Mouse (Mus musculus) gastrocnemius, postnatal 36 days (tissue): Measurements from ENCODE around the gene Zfp518a. TPM values are rescaled to one million over a fixed set of nuclear protein-coding genes. Genes with fewer than 3 reads are reported as not detected.
A peak's percentile ranks its signal among the peaks of the same experiment; 100 is the strongest.

Experiments used
- DNase-seq, 2 experiments: peaks; one replicate each; pipeline ENCODE4 v3.0.0; 2022
- intact Hi-C: fragments of 180-260 bp; cut with DNase I; formaldehyde crosslinking; loops from one replicate; pipeline ENCODE4 v1.15.1; 2025
- long read RNA-seq, 2 experiments: library from polyadenylated mRNA; stranded (forward); transcript quantifications; one replicate each; pipeline ENCODE4 v2.0.0; 2021
- total RNA-seq, 2 experiments: library from RNA; stranded (reverse); gene quantifications; 2 replicates each; pipeline ENCODE4 v1.2.3; 2021

Gene Zfp518a
- total RNA-seq = 1 to 10 TPM; 2.5 to 4.5 TPM
- long read RNA-seq, experiment 1 = 0 reads
- long read RNA-seq, experiment 2, partial matches to known transcripts = 0 of 1 reads
- long read RNA-seq, experiment 2, other reads (novel, unspliced or antisense) = 1 of 1 reads

DNA sequence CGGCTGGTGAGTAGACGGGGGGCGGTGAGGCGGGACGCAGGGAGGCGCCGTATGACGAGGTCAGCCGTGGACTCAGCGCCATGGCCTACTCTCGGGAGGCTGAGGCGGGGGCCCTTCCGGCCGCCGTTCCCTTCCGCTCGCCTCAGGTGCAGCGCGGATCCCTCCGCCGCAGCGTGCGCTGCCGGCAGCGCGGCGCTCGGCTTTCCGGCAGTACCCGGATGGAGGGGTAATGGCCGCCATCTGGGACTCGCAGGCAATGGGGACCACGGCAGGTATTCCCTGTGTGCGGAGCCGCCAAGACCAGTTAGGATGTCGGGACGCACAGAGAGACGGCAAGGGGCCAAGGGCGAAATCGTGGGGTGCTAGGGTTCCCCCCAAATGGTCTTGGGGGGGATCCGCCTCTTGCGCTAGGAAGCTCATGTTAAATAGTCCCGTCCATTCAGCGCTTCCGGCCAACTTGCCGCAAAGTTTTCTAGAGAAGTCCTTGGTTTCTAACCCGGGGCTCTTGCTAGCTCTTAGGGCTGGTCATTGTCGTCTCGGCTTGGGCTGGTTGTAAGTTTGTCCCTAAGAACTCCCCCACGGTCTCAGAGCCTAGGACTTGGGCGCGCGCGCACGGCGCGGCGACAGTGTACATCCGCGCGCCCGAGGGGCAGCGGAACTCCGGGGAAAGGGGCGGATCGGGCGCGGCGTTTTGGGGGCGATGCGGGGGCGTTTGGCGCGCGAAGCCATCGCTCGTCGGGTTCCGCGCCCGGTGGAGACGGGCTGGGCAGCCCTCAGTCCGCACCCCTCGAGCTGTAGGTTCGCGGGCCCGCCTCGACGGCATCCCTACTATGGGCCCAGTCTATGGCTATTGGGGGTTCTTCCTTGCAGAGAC is at the start of gene Zfp518a:
TSS of gene Zfp518a (plus strand) at position 187 of the 874 bp plus-strand sequence.
- intact Hi-C loops = loop anchor here (2.0 kb wide), 1 partner anchor 22 kb away; no protein-coding TSS in a partner anchor
- DNase-seq = peak; percentile 72 to 94

DNA sequence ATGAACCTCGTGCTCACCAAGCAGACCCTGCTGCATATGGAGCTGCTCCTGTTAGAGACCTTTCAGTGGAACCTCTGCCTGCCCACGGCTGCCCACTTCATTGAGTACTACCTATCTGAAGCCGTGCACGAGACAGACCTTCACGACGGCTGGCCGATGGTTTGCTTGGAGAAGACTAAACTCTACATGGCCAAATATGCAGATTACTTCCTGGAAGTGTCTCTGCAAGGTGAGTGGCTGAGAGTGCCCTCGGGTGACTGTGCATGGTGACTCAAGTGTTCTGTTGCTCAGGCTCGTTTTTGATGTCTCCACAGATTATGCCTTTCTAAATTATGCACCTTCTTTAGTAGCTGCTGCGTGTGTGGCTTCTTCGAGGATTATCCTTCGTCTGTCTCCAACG is 49.8 kb upstream of the Zfp518a start:
- no peak for DNase-seq
- intact Hi-C loops = no loop called here

DNA sequence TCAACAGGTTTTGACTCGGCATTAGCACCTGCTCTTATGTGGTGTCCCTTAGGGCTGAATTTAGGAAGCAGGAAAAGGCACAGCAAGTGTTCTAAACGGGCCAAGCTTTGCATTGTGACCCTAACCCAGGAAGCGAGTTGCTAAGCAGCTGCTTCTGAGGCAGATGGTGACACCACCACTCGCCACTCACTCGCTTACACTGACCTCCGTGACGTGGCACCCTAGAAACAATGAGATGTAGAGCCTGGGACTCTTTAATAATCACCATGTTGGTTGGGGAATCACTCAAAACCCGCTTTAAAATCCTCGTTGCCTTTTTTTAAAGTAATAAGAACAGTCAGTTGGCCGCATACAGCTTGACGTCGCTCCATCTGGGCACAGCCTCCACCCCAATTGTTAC is 45.1 kb upstream of the Zfp518a start:
- no peak for DNase-seq
- intact Hi-C loops = no loop called here

- intact Hi-C loops = no loop called here
- no peak for DNase-seq
Observed at GRCm38 (mm10) chr19:40859555-40859954, 35.0 kb upstream of the Zfp518a start.

GRCm38 (mm10) chr19:40868284-40868683 is 26.2 kb upstream of the Zfp518a start:
- intact Hi-C loops = no loop called here
- DNase-seq = no peak

DNA sequence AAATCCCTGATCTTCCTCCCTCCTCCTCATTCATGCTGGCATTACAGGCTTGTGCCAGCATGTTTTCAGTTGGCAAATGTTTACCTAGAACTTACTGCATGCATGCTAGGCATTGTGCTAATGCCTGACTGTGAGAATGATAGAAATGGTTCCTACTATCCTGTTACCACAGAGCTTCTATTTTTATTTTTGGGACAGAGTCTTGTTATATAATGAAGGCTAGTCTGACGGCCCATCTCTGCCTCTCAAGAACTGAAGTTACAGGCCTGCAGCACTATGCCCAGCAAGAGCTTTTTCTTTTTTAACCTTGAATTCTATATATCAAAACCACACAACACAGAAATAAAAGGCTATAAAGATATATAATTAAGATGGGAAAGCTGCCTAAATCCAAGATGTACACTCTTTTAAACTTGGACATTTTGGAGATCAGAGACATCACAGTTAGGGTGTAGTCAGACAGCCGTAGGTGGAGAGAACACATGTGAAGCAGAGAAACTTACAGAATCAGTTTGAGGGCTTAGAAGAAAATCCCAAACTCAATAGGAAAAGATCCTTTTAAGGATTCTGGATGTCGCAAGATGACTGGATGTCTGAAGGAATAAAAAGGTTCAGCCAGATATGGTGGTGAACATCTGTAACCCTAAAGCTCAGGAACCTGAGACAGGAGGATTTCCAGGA is 24.9 kb upstream of the Zfp518a start:
- DNase-seq = no peak
- intact Hi-C loops = no loop called here

GRCm38 (mm10) chr19:40872955-40873665 is 21.4 kb upstream of the Zfp518a start:
- intact Hi-C loops = loop anchor here (2.0 kb wide), 1 partner anchor 22 kb away; the partner anchor contains the start of gene Zfp518a

DNA sequence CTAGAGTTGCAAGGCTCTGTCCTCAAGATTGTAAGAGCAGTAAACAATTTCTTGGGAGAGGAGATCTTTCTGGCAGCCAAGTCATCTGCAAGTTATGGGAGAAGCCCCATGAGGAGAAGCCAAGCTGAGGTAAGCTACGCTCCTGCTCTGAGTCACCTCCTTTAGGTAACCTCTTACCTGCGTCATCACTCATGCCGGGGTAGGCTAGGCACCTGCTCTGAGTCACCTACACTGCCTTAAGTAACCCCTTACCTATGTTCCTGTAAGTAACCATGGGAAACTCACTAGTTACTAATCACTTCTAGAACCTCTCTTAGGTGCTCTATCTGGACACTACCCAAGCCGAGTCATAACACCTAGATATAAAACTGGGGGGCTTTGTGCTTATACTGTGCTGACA is 12.8 kb upstream of the Zfp518a start:
- intact Hi-C loops = no loop called here

More at GRCm38 (mm10) chr19:40872955-40873665, 21.4 kb upstream of the Zfp518a start:
- DNase-seq = peak; percentile 76

GRCm38 (mm10) chr19:40888887-40889286 is 5.6 kb upstream of the Zfp518a start:
- DNase-seq = no peak
- intact Hi-C loops = no loop called here

More for the DNA sequence above, 12.8 kb upstream of the Zfp518a start:
- DNase-seq = no peak

GRCm38 (mm10) chr19:40894071-40894506 is 416 bp upstream of the Zfp518a start:
- no peak for DNase-seq
- intact Hi-C loops = loop anchor here (2.0 kb wide), 1 partner anchor 21 kb away; no protein-coding TSS in a partner anchor

- intact Hi-C loops = loop anchor here (2.0 kb wide), 1 partner anchor 23 kb away; no protein-coding TSS in a partner anchor
Observed at GRCm38 (mm10) chr19:40895393-40895703, 843 bp downstream of the Zfp518a start.

DNA sequence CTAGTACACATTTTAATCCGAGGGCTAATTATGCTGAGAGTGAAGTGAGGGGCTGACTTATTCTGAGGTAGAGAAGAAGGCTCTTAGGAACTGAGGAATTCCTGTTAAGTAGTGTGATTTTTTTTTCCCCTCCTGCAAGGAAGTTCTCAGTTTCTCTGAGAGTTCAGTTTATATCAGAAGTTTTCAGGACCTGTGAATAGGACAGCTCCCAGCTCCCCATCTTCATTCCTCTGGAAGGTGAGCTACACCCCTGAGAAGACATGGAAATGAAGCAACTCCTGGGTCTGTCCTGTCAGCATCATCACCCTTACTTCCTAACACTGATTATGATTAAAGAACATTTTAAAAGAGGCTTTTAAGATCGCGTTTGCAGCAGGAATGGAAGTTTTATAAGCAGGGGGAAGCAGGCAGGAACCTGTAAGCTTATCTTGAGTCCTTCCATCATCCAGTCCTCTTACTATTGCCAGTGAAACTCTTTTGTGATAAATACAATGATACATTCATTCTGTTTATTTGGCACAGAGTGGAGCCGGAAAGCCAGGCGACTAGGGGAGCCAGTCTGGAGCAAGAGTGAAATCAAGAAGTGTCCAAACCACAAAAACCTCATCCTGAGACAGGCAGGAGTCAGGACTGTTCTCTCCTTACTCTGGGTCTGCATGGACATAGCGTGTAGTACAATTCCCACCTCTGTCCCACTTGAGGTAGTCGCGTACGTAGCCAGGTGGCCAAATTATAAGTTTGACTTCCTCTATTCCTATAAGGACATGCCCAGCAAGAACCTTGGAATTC is 37.3 kb downstream of the Zfp518a start:
- intact Hi-C loops = no loop called here
- no peak for DNase-seq

More at GRCm38 (mm10) chr19:40895393-40895703, 843 bp downstream of the Zfp518a start:
- DNase-seq = no peak

GRCm38 (mm10) chr19:40935376-40935775 is 40.9 kb downstream of the Zfp518a start:
- no peak for DNase-seq
- intact Hi-C loops = no loop called here

DNA sequence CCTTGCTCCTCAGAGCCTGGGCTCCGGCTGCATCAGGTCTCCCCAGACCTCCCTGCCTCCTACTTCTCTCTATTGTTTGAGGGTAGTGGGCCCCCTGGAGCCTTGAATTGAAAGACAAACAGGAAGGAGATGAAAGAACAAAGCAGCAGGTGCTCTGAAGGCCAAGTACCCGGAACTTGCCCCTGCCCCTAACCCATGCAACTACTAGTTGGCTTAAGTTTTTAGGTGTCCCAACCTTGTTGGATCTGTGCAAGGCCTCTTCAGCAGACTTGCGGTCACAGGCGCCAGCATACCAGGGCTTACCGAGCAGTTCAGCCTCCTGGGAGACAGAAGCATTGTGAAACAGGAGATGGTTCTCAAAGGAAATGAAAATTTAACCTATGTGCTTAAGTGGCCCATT is 41.5 kb downstream of the Zfp518a start:
- DNase-seq = no peak
- intact Hi-C loops = no loop called here

GRCm38 (mm10) chr19:40943552-40943951 is 49.0 kb downstream of the Zfp518a start:
- intact Hi-C loops = no loop called here
- DNase-seq = no peak

DNA sequence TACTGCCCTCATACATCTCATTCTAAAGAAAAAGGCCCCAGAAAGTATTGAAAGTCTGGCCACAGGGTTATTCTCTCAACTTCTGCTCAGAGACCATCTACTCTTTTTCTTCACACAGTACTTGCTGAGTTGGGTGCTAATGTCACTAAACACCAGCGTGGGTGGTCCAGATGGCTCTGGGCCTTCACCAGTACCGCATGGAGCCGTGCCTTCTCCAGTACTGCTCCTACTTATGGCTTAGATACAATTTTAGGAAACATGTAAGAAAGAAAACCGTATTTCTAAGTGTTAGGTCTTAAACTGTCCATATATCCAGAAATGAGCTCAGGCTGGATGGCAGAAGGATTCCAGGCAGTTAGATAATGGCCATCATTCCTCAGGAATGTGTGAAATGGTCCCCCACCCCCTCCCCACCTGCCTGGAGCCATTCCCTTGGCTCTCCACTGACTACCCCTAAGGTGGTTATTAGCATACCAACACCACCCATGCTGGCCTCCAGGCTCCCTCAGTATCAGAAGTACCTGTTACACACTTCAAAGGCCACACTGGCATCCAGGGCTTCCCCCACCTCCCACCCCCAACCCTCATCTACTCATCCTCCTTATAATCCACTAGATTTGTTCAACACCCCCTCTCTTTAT is 52.6 kb downstream of the Zfp518a start:
- intact Hi-C loops = no loop called here

GRCm38 (mm10) chr19:40958981-40959380 is 64.5 kb downstream of the Zfp518a start:
- intact Hi-C loops = no loop called here
- no peak for DNase-seq

More for the DNA sequence above, 52.6 kb downstream of the Zfp518a start:
- DNase-seq = no peak

- peak; percentile 18 to 21 for DNase-seq
- intact Hi-C loops = loop anchor here (1.0 kb wide), 1 partner anchor 53 kb away; no protein-coding TSS in a partner anchor
Observed at GRCm38 (mm10) chr19:40962988-40963387, 68.5 kb downstream of the Zfp518a start.

DNA sequence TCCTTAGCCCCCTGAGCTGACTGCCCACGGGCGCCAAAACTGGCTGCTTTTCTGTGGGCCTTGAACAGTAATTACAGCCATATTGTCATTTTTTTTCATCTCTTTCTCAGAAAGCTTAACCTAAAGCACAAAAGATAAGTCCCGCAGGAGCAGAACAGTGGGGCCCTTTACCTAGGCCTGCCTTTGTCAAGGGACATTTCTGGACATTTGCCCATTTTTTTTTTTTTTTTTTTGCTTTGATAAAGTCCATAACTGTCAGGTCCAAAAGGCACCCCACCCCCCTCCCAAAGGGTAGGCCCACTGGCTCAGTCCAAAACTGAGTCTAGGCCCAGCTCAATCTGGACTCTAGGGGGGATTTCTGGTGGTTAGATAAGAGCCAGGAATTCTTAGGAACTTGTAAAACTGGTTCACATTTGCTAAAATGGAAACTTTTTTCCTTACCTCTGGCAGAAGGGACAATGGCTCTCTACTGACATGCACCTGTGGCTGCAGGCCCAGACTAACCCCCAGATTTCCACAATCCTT is 69.9 kb downstream of the Zfp518a start:
- DNase-seq = no peak
- intact Hi-C loops = no loop called here
